15 mouse cellular contexts compared by ENCODE assay signal in genomic region chr3:148982370-148982769, GRCm38 (mm10). TPM values are rescaled to one million over a fixed set of nuclear protein-coding genes. Genes with fewer than 3 reads are reported as not detected.
DNase-seq lines count a peak whose midpoint lies in the region; ATAC-seq and TF ChIP-seq lines count a peak whose summit lies in the region.
"Had no signal": no experiment of that assay in that cellular context is flagged by ENCODE, and none has a peak within 500 bp of the region (broad histone marks: within the 10 kb centered on the region; RNA-seq: fewer than 3 reads in every experiment).

No protein-coding gene starts in this region.

- no peak for TF ChIP-seq POLR2A in bone marrow macrophage, adult 2 months (IDR thresholded peaks at IDR 0.05; ENCODE audit: borderline replicate concordance, low read depth, low read length)

- peaks cover 77% of the 10 kb centered on the region for H3K4me1 ChIP-seq in heart, embryonic 13.5 days
- peaks cover 55% of the 10 kb centered on the region for H3K4me1 ChIP-seq in kidney, embryonic 15.5 days
- H3K4me1 ChIP-seq in bone marrow macrophage, adult 2 months (ENCODE audit: control insufficient read depth, insufficient read depth, low read length), result peaks cover 33% of the 10 kb centered on the region

- no peak for ATAC-seq in heart, embryonic 13.5 days (ENCODE audit: extremely low read depth, insufficient number of reproducible peaks, low FRiP score, low TSS enrichment)
- no peak for ATAC-seq in kidney, embryonic 15.5 days (replicated peaks; ENCODE audit: low FRiP score)
- ATAC-seq in megakaryocyte, adult 5-6 weeks (ENCODE audit: poor library complexity, severe bottlenecking), result peak; percentile 83
- ATAC-seq: forebrain, embryonic 15.5 days had no signal

- peak overlapping the region; percentile 53 for H3K4me2 ChIP-seq in heart, embryonic 13.5 days
- peak overlapping the region; percentile 25; the same call in 1 of the 2 replicates for H3K4me2 ChIP-seq in kidney, embryonic 15.5 days
- H3K4me2 ChIP-seq: forebrain, embryonic 15.5 days; lung, embryonic 14.5 days; stomach, embryonic 15.5 days had no signal

- no peaks in the 10 kb centered on the region for H3K36me3 ChIP-seq in heart, embryonic 13.5 days
- no peaks in the 10 kb centered on the region for H3K36me3 ChIP-seq in kidney, embryonic 15.5 days
- H3K36me3 ChIP-seq: forebrain, embryonic 15.5 days; G1E; stomach, embryonic 15.5 days had no signal

- no peak overlapping the region for H3K27ac ChIP-seq in heart, embryonic 13.5 days (replicated peaks)
- H3K27ac ChIP-seq in kidney, embryonic 15.5 days, result no peak overlapping the region
- H3K27ac ChIP-seq in bone marrow macrophage, adult 2 months (ENCODE audit: insufficient read depth, low read depth, low read length), result peak overlapping the region; percentile 64
- H3K27ac ChIP-seq: forebrain, embryonic 15.5 days; midbrain, embryonic 10.5 days; stomach, embryonic 15.5 days had no signal

- H3K9me3 ChIP-seq in heart, embryonic 13.5 days, result no peaks in the 10 kb centered on the region
- H3K9me3 ChIP-seq in kidney, embryonic 15.5 days (replicated peaks), result no peaks in the 10 kb centered on the region
- H3K9me3 ChIP-seq: forebrain, embryonic 15.5 days; midbrain, embryonic 10.5 days; stomach, embryonic 15.5 days had no signal

- TF ChIP-seq CTCF in bone marrow macrophage, adult 2 months (IDR thresholded peaks at IDR 0.05; ENCODE audit: low read depth, low read length), result no peak

- no peak overlapping the region for H3K4me3 ChIP-seq in heart, embryonic 13.5 days
- H3K4me3 ChIP-seq in kidney, embryonic 15.5 days (replicated peaks), result no peak overlapping the region
- H3K4me3 ChIP-seq in bone marrow macrophage, adult 2 months (ENCODE audit: insufficient read depth, low read length), result peak overlapping the region; percentile 33
- H3K4me3 ChIP-seq: forebrain, embryonic 15.5 days; midbrain, embryonic 10.5 days; stomach, embryonic 15.5 days had no signal

- H3K27me3 ChIP-seq in heart, embryonic 13.5 days (replicated peaks), result no peaks in the 10 kb centered on the region
- no peaks in the 10 kb centered on the region for H3K27me3 ChIP-seq in kidney, embryonic 15.5 days
- H3K27me3 ChIP-seq: forebrain, embryonic 15.5 days; stomach, embryonic 15.5 days had no signal

- peak overlapping the region; percentile 28; the same call in 1 of the 2 replicates for H3K9ac ChIP-seq in heart, embryonic 13.5 days
- H3K9ac ChIP-seq in kidney, embryonic 15.5 days, result no peak overlapping the region
- H3K9ac ChIP-seq: forebrain, embryonic 15.5 days; lung, embryonic 14.5 days; stomach, embryonic 15.5 days had no signal

- WGBS in heart, embryonic 13.5 days, result 64% methylated on average over 4 of the region's 4 CpGs
- 60% methylated on average over 4 of the region's 4 CpGs for WGBS in kidney, embryonic 15.5 days

- DNase-seq in heart, adult 9 months (ENCODE audit: low spot score in 2 of 2), result no peak
- no peak for DNase-seq in kidney, adult 8-10 months
- DNase-seq in spleen, postnatal 36 days (ENCODE audit: low spot score in 2 of 2), result no peak
- DNase-seq in gastrocnemius, postnatal 10 days, result no peak
- DNase-seq: kidney, postnatal 14 days; layer of hippocampus, adult 9-11 months; lung, embryonic 14.5 days had no signal

RNA-seq across cellular contexts. Expression of gene Adgrl2, which starts 8.0 kb away (rescaled TPM):
- 32.6 and 34.4 TPM in 2 replicates for polyA plus RNA-seq in heart, embryonic 13.5 days (2015; fragmentation: Nextera tagmentation; extraction: Ambion mirVana)
- polyA plus RNA-seq in kidney, embryonic 15.5 days (2015; fragmentation: Nextera tagmentation; extraction: Ambion mirVana), result 62.1 and 64.6 TPM in 2 replicates
- polyA plus RNA-seq in bone marrow macrophage, adult 2 months (2012; ENCODE audit: insufficient read depth, insufficient read length, missing spikeins), result 42.2 and 45.1 TPM in 2 replicates
- total RNA-seq in megakaryocyte, adult 5-6 weeks (2015), result 1.7 and 4.0 TPM in 2 replicates
- 1.9 and 2.2 TPM in 2 replicates for total RNA-seq in megakaryocyte, adult 5-6 weeks (2017)
- total RNA-seq in gastrocnemius, postnatal 10 days (2021), result 10 to 100 TPM; 44.1 to 51.1 TPM
- polyA plus RNA-seq: G1E had no signal
